Mouse (Mus musculus): ENCODE results near the gene Olfr549. TPM values are rescaled to one million over a fixed set of nuclear protein-coding genes. Genes with fewer than 3 reads are reported as not detected.

Gene Olfr549
- polyA plus RNA-seq, 1 experiment from 2014 or later, result not detected

Other genes starting within 250 kb of the Olfr549 start
- gene Rrm1, start 108.2 kb upstream of the Olfr549 start, polyA plus RNA-seq (2016; fragmentation: Nextera tagmentation; extraction: Ambion mirVana), result 114 and 116 TPM in 2 replicates
- gene Olfr543, start 68.2 kb upstream of the Olfr549 start, polyA plus RNA-seq (2016; fragmentation: Nextera tagmentation; extraction: Ambion mirVana), result 0.31 and 0.55 TPM in 2 replicates
- 0.15 and 0.20 TPM in 2 replicates for gene Olfr544, start 61.6 kb upstream of the Olfr549 start, polyA plus RNA-seq (2016; fragmentation: Nextera tagmentation; extraction: Ambion mirVana)
- 0.17 and 0.22 TPM in 2 replicates for gene Olfr545, start 50.3 kb upstream of the Olfr549 start, polyA plus RNA-seq (2016; fragmentation: Nextera tagmentation; extraction: Ambion mirVana)
- not detected in 2 replicates for gene Olfr547, start 15.1 kb upstream of the Olfr549 start, polyA plus RNA-seq (2016; fragmentation: Nextera tagmentation; extraction: Ambion mirVana)
- gene Olfr548-ps1, start 9.0 kb upstream of the Olfr549 start, polyA plus RNA-seq (2016; fragmentation: Nextera tagmentation; extraction: Ambion mirVana), result not detected in 2 replicates
- gene Trim21, start 15.6 kb downstream of the Olfr549 start, polyA plus RNA-seq (2016; fragmentation: Nextera tagmentation; extraction: Ambion mirVana), result 0.26 and 0.41 TPM in 2 replicates
- not detected in 2 replicates for gene Olfr550, start 21.6 kb downstream of the Olfr549 start, polyA plus RNA-seq (2016; fragmentation: Nextera tagmentation; extraction: Ambion mirVana)
- gene Olfr551, start 42.0 kb downstream of the Olfr549 start, polyA plus RNA-seq (2016; fragmentation: Nextera tagmentation; extraction: Ambion mirVana), result not detected in 2 replicates
- gene Olfr552, start 47.9 kb downstream of the Olfr549 start, polyA plus RNA-seq (2016; fragmentation: Nextera tagmentation; extraction: Ambion mirVana), result not detected in 2 replicates
- gene Olfr553, start 68.3 kb downstream of the Olfr549 start, polyA plus RNA-seq (2016; fragmentation: Nextera tagmentation; extraction: Ambion mirVana), result not detected in 2 replicates
- not detected in 2 replicates for gene Olfr554, start 88.6 kb downstream of the Olfr549 start, polyA plus RNA-seq (2016; fragmentation: Nextera tagmentation; extraction: Ambion mirVana)
- gene Olfr555, start 109.0 kb downstream of the Olfr549 start, polyA plus RNA-seq (2016; fragmentation: Nextera tagmentation; extraction: Ambion mirVana), result not detected in 2 replicates
- not detected in 2 replicates for gene Olfr556, start 115.0 kb downstream of the Olfr549 start, polyA plus RNA-seq (2016; fragmentation: Nextera tagmentation; extraction: Ambion mirVana)
- gene Trim68, start 137.5 kb downstream of the Olfr549 start, polyA plus RNA-seq (2016; fragmentation: Nextera tagmentation; extraction: Ambion mirVana), result 9.6 and 12.5 TPM in 2 replicates
- not detected in 2 replicates for gene Olfr557, start 146.0 kb downstream of the Olfr549 start, polyA plus RNA-seq (2016; fragmentation: Nextera tagmentation; extraction: Ambion mirVana)
- 0.18 and 0.48 TPM in 2 replicates for gene Olfr558, start 152.3 kb downstream of the Olfr549 start, polyA plus RNA-seq (2016; fragmentation: Nextera tagmentation; extraction: Ambion mirVana)
- not detected in 2 replicates for gene Olfr33, start 169.2 kb downstream of the Olfr549 start, polyA plus RNA-seq (2016; fragmentation: Nextera tagmentation; extraction: Ambion mirVana)
- not detected in 2 replicates for gene Olfr559, start 177.6 kb downstream of the Olfr549 start, polyA plus RNA-seq (2016; fragmentation: Nextera tagmentation; extraction: Ambion mirVana)
- gene Olfr560, start 209.5 kb downstream of the Olfr549 start, polyA plus RNA-seq (2016; fragmentation: Nextera tagmentation; extraction: Ambion mirVana), result not detected in 2 replicates
- gene Olfr78, start 209.6 kb downstream of the Olfr549 start, polyA plus RNA-seq (2016; fragmentation: Nextera tagmentation; extraction: Ambion mirVana), result 0.10 and 0.13 TPM in 2 replicates
- gene Olfr561, start 221.4 kb downstream of the Olfr549 start, polyA plus RNA-seq (2016; fragmentation: Nextera tagmentation; extraction: Ambion mirVana), result not detected in 2 replicates